Mouse (Mus musculus) ES-E14 (cell line): Measurements from ENCODE around the gene Arid5b.

Experiments
- CHD2 ChIP-seq: IDR thresholded peaks from 2 replicates; pipeline ENCODE4 v1.6.1; 2014; ENCODE audit warnings: mild to moderate bottlenecking, low read depth, low read length, inconsistent platforms
- HCFC1 ChIP-seq: IDR thresholded peaks from 2 replicates; pipeline ENCODE4 v1.6.1; 2012; ENCODE audit warnings: low read length, inconsistent platforms, borderline replicate concordance; ENCODE audit not compliant: insufficient read depth
- ZC3H11A ChIP-seq: IDR thresholded peaks from 2 replicates; pipeline ENCODE4 v1.6.1; 2012; ENCODE audit warnings: low read depth, mild to moderate bottlenecking, inconsistent platforms, low read length, borderline replicate concordance
- ZNF384 ChIP-seq: IDR thresholded peaks from 2 replicates; pipeline ENCODE4 v1.6.1; 2012; ENCODE audit warnings: low read depth, low read length, inconsistent platforms

DNA sequence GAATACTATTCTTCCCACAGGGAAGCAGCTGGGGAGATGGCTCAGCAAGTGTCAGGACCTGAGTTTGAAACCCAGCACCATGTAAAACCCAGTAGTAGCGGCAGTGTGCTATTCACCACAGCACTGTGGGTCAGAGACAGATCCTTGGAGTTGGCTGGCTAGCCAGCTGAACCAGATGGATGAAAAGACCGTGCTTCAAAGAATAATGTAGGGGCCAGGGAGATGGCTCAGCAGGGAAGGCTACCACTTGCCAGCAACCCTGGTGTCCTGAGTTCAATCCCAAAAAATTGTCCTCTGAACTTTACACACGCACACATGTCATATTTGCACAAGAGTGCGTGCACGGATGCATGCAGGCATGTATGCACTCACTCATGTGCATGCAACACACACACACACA lies 164.9 kb downstream of the Arid5b start:
- TF ChIP-seq CHD2 (no peak), ZNF384 (no peak), ZC3H11A (no peak), HCFC1 (no peak)
